Mouse (Mus musculus): ENCODE data around the gene Cntn5. TPM values are rescaled to one million over a fixed set of nuclear protein-coding genes. Genes with fewer than 3 reads are reported as not detected.

Cntn5 gene
- total and polyA plus RNA-seq, 2 experiments from 2014 or later: 23.7 to 24.8 TPM

GRCm38 (mm10) chr9:10229716-10230115 lies 674.9 kb downstream of the Cntn5 start:
- no peak for TF ChIP-seq CTCF (IDR thresholded peaks at IDR 0.05)
- Histone ChIP-seq H3K27me3 (ENCODE audit: insufficient read depth, low read length) (no peaks in the 10 kb centered on the region), H3K4me2 (ENCODE audit: low read depth, low read length, poor library complexity, severe bottlenecking) (no peak overlapping the region), H3K9ac (replicated peaks; ENCODE audit: low read length, poor library complexity, severe bottlenecking) (no peak overlapping the region), H3K4me1 (ENCODE audit: insufficient read depth, low read length) (no peaks in the 10 kb centered on the region), H3K9me3 (ENCODE audit: low read length) (no peaks in the 10 kb centered on the region), H3K36me3 (ENCODE audit: insufficient read depth, low read length) (no peaks in the 10 kb centered on the region), H3K4me3 (ENCODE audit: low read depth, low read length) (no peak overlapping the region), H3K27ac (ENCODE audit: low read depth, low read length) (no peak overlapping the region)
- ATAC-seq (ENCODE audit: low FRiP score): no peak
- DNase-seq (ENCODE audit: low spot score): no peak
- WGBS: 54% methylated on average over 2 of the region's 2 CpGs

- no peaks in the 10 kb centered on the region for H3K4me1 ChIP-seq (ENCODE audit: insufficient read depth, low read length)
- H3K9ac ChIP-seq (replicated peaks; ENCODE audit: low read length, poor library complexity, severe bottlenecking): no peak overlapping the region
- TF ChIP-seq CTCF (IDR thresholded peaks at IDR 0.05): no peak
- H3K4me3 ChIP-seq (ENCODE audit: low read depth, low read length): no peak overlapping the region
- 70% methylated on average over 2 of the region's 2 CpGs for WGBS
- DNase-seq (ENCODE audit: low spot score) (peak; percentile 43), ATAC-seq (ENCODE audit: low FRiP score) (no peak)
- H3K9me3 ChIP-seq (ENCODE audit: low read length): no peaks in the 10 kb centered on the region
- no peaks in the 10 kb centered on the region for H3K27me3 ChIP-seq (ENCODE audit: insufficient read depth, low read length)
- H3K4me2 ChIP-seq (ENCODE audit: low read depth, low read length, poor library complexity, severe bottlenecking): no peak overlapping the region
- H3K36me3 ChIP-seq (ENCODE audit: insufficient read depth, low read length): no peaks in the 10 kb centered on the region
- H3K27ac ChIP-seq (ENCODE audit: low read depth, low read length): no peak overlapping the region
Measured at GRCm38 (mm10) chr9:10226013-10226412, 678.6 kb downstream of the Cntn5 start.

GRCm38 (mm10) chr9:10186063-10186462 lies 718.5 kb downstream of the Cntn5 start:
- H3K4me2 ChIP-seq (ENCODE audit: low read depth, low read length, poor library complexity, severe bottlenecking): no peak overlapping the region
- TF ChIP-seq CTCF (IDR thresholded peaks at IDR 0.05): no peak
- ATAC-seq (ENCODE audit: low FRiP score) (no peak), DNase-seq (ENCODE audit: low spot score) (peak; percentile 7)
- no peaks in the 10 kb centered on the region for H3K9me3 ChIP-seq (ENCODE audit: low read length)
- no peaks in the 10 kb centered on the region for H3K36me3 ChIP-seq (ENCODE audit: insufficient read depth, low read length)
- no peak overlapping the region for H3K4me3 ChIP-seq (ENCODE audit: low read depth, low read length)
- no peak overlapping the region for H3K9ac ChIP-seq (replicated peaks; ENCODE audit: low read length, poor library complexity, severe bottlenecking)
- H3K27ac ChIP-seq (ENCODE audit: low read depth, low read length): no peak overlapping the region
- no peaks in the 10 kb centered on the region for H3K4me1 ChIP-seq (ENCODE audit: insufficient read depth, low read length)
- no peaks in the 10 kb centered on the region for H3K27me3 ChIP-seq (ENCODE audit: insufficient read depth, low read length)

GRCm38 (mm10) chr9:10170526-10170925 lies 734.0 kb downstream of the Cntn5 start:
- Histone ChIP-seq H3K4me1 (ENCODE audit: insufficient read depth, low read length) (no peaks in the 10 kb centered on the region), H3K27me3 (ENCODE audit: insufficient read depth, low read length) (no peaks in the 10 kb centered on the region), H3K9me3 (ENCODE audit: low read length) (no peaks in the 10 kb centered on the region), H3K36me3 (ENCODE audit: insufficient read depth, low read length) (no peaks in the 10 kb centered on the region), H3K4me2 (ENCODE audit: low read depth, low read length, poor library complexity, severe bottlenecking) (no peak overlapping the region), H3K27ac (ENCODE audit: low read depth, low read length) (no peak overlapping the region), H3K9ac (replicated peaks; ENCODE audit: low read length, poor library complexity, severe bottlenecking) (no peak overlapping the region), H3K4me3 (ENCODE audit: low read depth, low read length) (no peak overlapping the region)
- 93% methylated on average over 3 of the region's 3 CpGs for WGBS
- no peak for ATAC-seq (ENCODE audit: low FRiP score)
- TF ChIP-seq CTCF (IDR thresholded peaks at IDR 0.05): no peak
- DNase-seq (ENCODE audit: low spot score): peak; percentile 10

- Histone ChIP-seq H3K4me1 (ENCODE audit: insufficient read depth, low read length) (no peaks in the 10 kb centered on the region), H3K9me3 (ENCODE audit: low read length) (no peaks in the 10 kb centered on the region), H3K4me2 (ENCODE audit: low read depth, low read length, poor library complexity, severe bottlenecking) (no peak overlapping the region), H3K27ac (ENCODE audit: low read depth, low read length) (no peak overlapping the region), H3K9ac (replicated peaks; ENCODE audit: low read length, poor library complexity, severe bottlenecking) (no peak overlapping the region), H3K27me3 (ENCODE audit: insufficient read depth, low read length) (no peaks in the 10 kb centered on the region), H3K36me3 (ENCODE audit: insufficient read depth, low read length) (no peaks in the 10 kb centered on the region), H3K4me3 (ENCODE audit: low read depth, low read length) (no peak overlapping the region)
- ATAC-seq (ENCODE audit: low FRiP score) (no peak), DNase-seq (ENCODE audit: low spot score) (peak; percentile 17)
- no peak for TF ChIP-seq CTCF (IDR thresholded peaks at IDR 0.05)
- WGBS: 93% methylated on average over 1 of the region's 1 CpGs
Measured at GRCm38 (mm10) chr9:10121350-10122057, 783.1 kb downstream of the Cntn5 start.

GRCm38 (mm10) chr9:10116581-10116980 lies 788.0 kb downstream of the Cntn5 start:
- H3K9me3 ChIP-seq (ENCODE audit: low read length): no peaks in the 10 kb centered on the region
- H3K4me2 ChIP-seq (ENCODE audit: low read depth, low read length, poor library complexity, severe bottlenecking): no peak overlapping the region
- no peak overlapping the region for H3K9ac ChIP-seq (replicated peaks; ENCODE audit: low read length, poor library complexity, severe bottlenecking)
- no peak overlapping the region for H3K27ac ChIP-seq (ENCODE audit: low read depth, low read length)
- DNase-seq (ENCODE audit: low spot score) (no peak), ATAC-seq (ENCODE audit: low FRiP score) (no peak)
- H3K4me1 ChIP-seq (ENCODE audit: insufficient read depth, low read length): no peaks in the 10 kb centered on the region
- no peak overlapping the region for H3K4me3 ChIP-seq (ENCODE audit: low read depth, low read length)
- H3K36me3 ChIP-seq (ENCODE audit: insufficient read depth, low read length): no peaks in the 10 kb centered on the region
- WGBS: 69% methylated on average over 1 of the region's 1 CpGs
- TF ChIP-seq CTCF (IDR thresholded peaks at IDR 0.05): no peak
- H3K27me3 ChIP-seq (ENCODE audit: insufficient read depth, low read length): no peaks in the 10 kb centered on the region
